In genomic region chr9:73331066-73331465, GRCm38 (mm10) we compare ENCODE assay signal across 27 mouse cellular contexts.
"Had no signal": no experiment of that assay in that cellular context is flagged by ENCODE, and none has a peak within 500 bp of the region (broad histone marks: within the 10 kb centered on the region; RNA-seq: fewer than 3 reads in every experiment).

No protein-coding gene starts in this region.

- H3K27ac ChIP-seq: limb, embryonic 10.5 days; limb, embryonic 12.5 days; limb, embryonic 13.5 days; limb, embryonic 15.5 days; liver, embryonic 12.5 days; liver, embryonic 13.5 days; liver, embryonic 14.5 days; liver, embryonic 15.5 days; lung, embryonic 15.5 days; macrophage; midbrain, embryonic 10.5 days; midbrain, embryonic 12.5 days; midbrain, embryonic 13.5 days; midbrain, embryonic 15.5 days; neural tube, embryonic 12.5 days; neural tube, embryonic 13.5 days had no signal

- H3K9ac ChIP-seq: limb, embryonic 12.5 days; limb, embryonic 13.5 days; limb, embryonic 15.5 days; liver, embryonic 12.5 days; liver, embryonic 13.5 days; liver, embryonic 14.5 days; liver, embryonic 15.5 days; liver, postnatal 0 days; lung, embryonic 14.5 days; lung, embryonic 15.5 days; midbrain, embryonic 12.5 days; midbrain, embryonic 13.5 days; midbrain, embryonic 15.5 days; neural tube, embryonic 12.5 days; neural tube, embryonic 13.5 days had no signal

- DNase-seq: liver; liver, embryonic 13.5 days; liver, postnatal 0 days; lung, adult 18-20 months; lung, adult 2 months; lung, postnatal 14 days; lung, postnatal 4 days had no signal

- H3K4me1 ChIP-seq: limb, embryonic 10.5 days; limb, embryonic 12.5 days; limb, embryonic 13.5 days; limb, embryonic 15.5 days; liver, embryonic 12.5 days; liver, embryonic 13.5 days; liver, embryonic 15.5 days; lung, embryonic 15.5 days; megakaryocyte, embryonic 14.5 days; midbrain, embryonic 10.5 days; midbrain, embryonic 12.5 days; midbrain, embryonic 13.5 days; midbrain, embryonic 15.5 days; neural tube, embryonic 12.5 days; neural tube, embryonic 13.5 days had no signal

- H3K9me3 ChIP-seq: limb, embryonic 10.5 days; limb, embryonic 12.5 days; limb, embryonic 13.5 days; limb, embryonic 15.5 days; liver, embryonic 12.5 days; liver, embryonic 13.5 days; liver, embryonic 15.5 days; lung, embryonic 15.5 days; megakaryocyte, embryonic 14.5 days; midbrain, embryonic 10.5 days; midbrain, embryonic 12.5 days; midbrain, embryonic 13.5 days; midbrain, embryonic 15.5 days; neural tube, embryonic 12.5 days; neural tube, embryonic 13.5 days had no signal

- ATAC-seq: liver, embryonic 12.5 days; liver, postnatal 0 days; lung, postnatal 0 days; midbrain, embryonic 13.5 days; midbrain, embryonic 15.5 days; midbrain, embryonic 16.5 days had no signal

- H3K4me3 ChIP-seq: limb, embryonic 10.5 days; limb, embryonic 12.5 days; limb, embryonic 13.5 days; limb, embryonic 15.5 days; liver, embryonic 12.5 days; liver, embryonic 13.5 days; liver, embryonic 15.5 days; lung, embryonic 15.5 days; megakaryocyte, embryonic 14.5 days; midbrain, embryonic 10.5 days; midbrain, embryonic 12.5 days; midbrain, embryonic 13.5 days; midbrain, embryonic 15.5 days; myocyte; neural tube, embryonic 12.5 days; neural tube, embryonic 13.5 days had no signal

- H3K36me3 ChIP-seq: limb, embryonic 10.5 days; limb, embryonic 12.5 days; limb, embryonic 13.5 days; limb, embryonic 15.5 days; liver, embryonic 12.5 days; liver, embryonic 13.5 days; liver, embryonic 15.5 days; lung, embryonic 15.5 days; midbrain, embryonic 10.5 days; midbrain, embryonic 12.5 days; midbrain, embryonic 13.5 days; midbrain, embryonic 15.5 days; neural tube, embryonic 12.5 days; neural tube, embryonic 13.5 days had no signal
